Mouse (Mus musculus): ENCODE measurements around the gene Kcnmb1.

DNA sequence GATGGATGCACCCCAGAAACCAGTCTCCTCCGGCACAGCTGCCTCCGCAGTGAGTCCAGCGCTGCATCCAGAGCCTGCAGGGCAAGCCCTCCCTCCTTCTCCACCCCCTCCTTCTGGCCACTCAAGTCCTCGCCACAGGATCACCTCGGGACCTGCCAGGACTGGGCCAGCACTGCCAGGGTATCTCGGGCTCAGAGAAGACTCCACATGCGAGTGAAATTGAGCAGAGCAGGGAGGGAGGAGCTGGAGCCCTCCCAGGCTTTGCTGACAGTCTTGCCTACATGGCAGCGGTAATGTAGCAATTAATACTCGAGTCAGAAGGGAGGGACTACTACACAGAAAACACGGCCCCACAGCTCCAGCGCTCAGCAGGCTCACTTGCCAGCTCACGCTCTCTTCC is 30.1 kb downstream of the Kcnmb1 start, which contains the start of gene Kcnip1:
- TF ChIP-seq CTCF (IDR thresholded peaks at IDR 0.05; ENCODE audit: low read depth, low read length) (no peak), GATA1 (IDR thresholded peaks at IDR 0.05; ENCODE audit: borderline replicate concordance, low read length) (no peak)

Data from G1E (cell line).